In the genomic region with DNA sequence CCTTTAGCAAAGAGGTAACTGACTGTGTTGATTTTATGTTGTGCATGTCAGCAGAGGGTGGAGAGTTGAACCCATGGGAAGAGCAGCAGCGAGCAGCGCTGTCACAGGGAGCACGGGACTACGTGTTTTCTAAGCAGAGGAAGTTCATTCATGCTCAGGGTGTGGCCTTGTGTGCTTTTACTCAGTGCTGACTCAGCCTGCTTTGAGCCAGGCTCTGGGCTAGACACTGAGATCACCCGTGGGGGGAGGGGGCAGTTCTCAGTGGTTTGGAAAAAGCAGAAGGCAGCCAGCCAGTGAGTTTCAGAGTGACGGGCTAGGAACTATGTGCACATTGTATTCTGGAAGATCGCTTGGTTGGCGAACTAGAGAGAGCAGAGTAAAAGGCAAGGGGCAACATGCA, we compare ENCODE assay signal across 9 mouse cellular contexts.
DNase-seq lines count a peak whose midpoint lies in the region; TF ChIP-seq lines count a peak whose summit lies in the region.
"Had no signal": no experiment of that assay in that cellular context is flagged by ENCODE, and none has a peak within 500 bp of the region (broad histone marks: within the 10 kb centered on the region; RNA-seq: fewer than 3 reads in every experiment).

No protein-coding gene starts in this region.

- H3K9me3 ChIP-seq in MEL (replicated peaks; ENCODE audit: insufficient read depth, low read length): no peaks in the 10 kb centered on the region
- H3K9me3 ChIP-seq: embryonic facial prominence, embryonic 12.5 days had no signal

- H3K9ac ChIP-seq in MEL (ENCODE audit: control insufficient read depth, low read depth, low read length, poor library complexity, severe bottlenecking): no peak overlapping the region
- H3K9ac ChIP-seq: embryonic facial prominence, embryonic 12.5 days had no signal

- H3K27ac ChIP-seq in MEL (ENCODE audit: control insufficient read depth, low read depth, low read length): no peak overlapping the region
- peak overlapping the region; percentile 60 for H3K27ac ChIP-seq in macrophage
- H3K27ac ChIP-seq: embryonic facial prominence, embryonic 12.5 days had no signal

- no peaks in the 10 kb centered on the region for H3K4me1 ChIP-seq in MEL (ENCODE audit: control insufficient read depth in 1 of 2, insufficient read depth in 2 of 2, low read length in 2 of 2)

- no peaks in the 10 kb centered on the region for H3K27me3 ChIP-seq in MEL (ENCODE audit: control insufficient read depth in 1 of 2, insufficient read depth in 2 of 2, low read length in 2 of 2)
- H3K27me3 ChIP-seq: embryonic facial prominence, embryonic 12.5 days had no signal

- H3K36me3 ChIP-seq in MEL (ENCODE audit: control insufficient read depth in 1 of 2, insufficient read depth in 2 of 2, low read length in 2 of 2) (no peaks in the 10 kb centered on the region), macrophage (ENCODE audit: inconsistent target) (no peaks in the 10 kb centered on the region)
- H3K36me3 ChIP-seq: embryonic facial prominence, embryonic 12.5 days had no signal

- no peak for TF ChIP-seq CTCF in MEL (IDR thresholded peaks at IDR 0.05 in 2 of 3, conservative IDR thresholded peaks at IDR 0.05 in 1 of 3; ENCODE audit: control insufficient read depth in 1 of 3, insufficient read depth in 1 of 3, low read depth in 2 of 3, low read length in 3 of 3, poor library complexity in 1 of 3, severe bottlenecking in 1 of 3)

- H3K79me2 ChIP-seq in MEL (ENCODE audit: control insufficient read depth, insufficient read depth, low read length, poor library complexity) (no peaks in the 10 kb centered on the region), macrophage (ENCODE audit: inconsistent target) (no peaks in the 10 kb centered on the region)

- H3K4me3 ChIP-seq in MEL (ENCODE audit: control insufficient read depth in 1 of 2, insufficient read depth in 1 of 2, low read depth in 2 of 2, low read length in 2 of 2) (no peak overlapping the region), macrophage (ENCODE audit: inconsistent target) (no peak overlapping the region)
- H3K4me3 ChIP-seq: embryonic facial prominence, embryonic 12.5 days had no signal

- no peak for TF ChIP-seq EP300 in MEL (IDR thresholded peaks at IDR 0.05; ENCODE audit: low read depth in 1 of 2, low read length in 2 of 2)

- under 1% methylated on average over 8 of the region's 8 CpGs for WGBS in macrophage (ENCODE audit: missing documents)

- no peak for TF ChIP-seq POLR2A in MEL (IDR thresholded peaks at IDR 0.05; ENCODE audit: control insufficient read depth in 1 of 2, insufficient read depth in 1 of 2, low read depth in 1 of 2, low read length in 2 of 2, poor library complexity in 1 of 2)

- no peak for TF ChIP-seq RAD21 in MEL (IDR thresholded peaks at IDR 0.05; ENCODE audit: low read depth, low read length)

- peak; percentile 85 for DNase-seq in 3134 (ENCODE audit: extremely low read depth, insufficient read length, low spot score)
- peak; percentile 3 for DNase-seq in MEL (ENCODE audit: low read depth, low spot score)
- peak; percentile 56 to 68 for DNase-seq in cerebellum, postnatal 25 days
- peak; percentile 70 for DNase-seq in heart, postnatal 4 days
- peak; percentile 81 for DNase-seq in left cerebral cortex, adult 11 months (ENCODE audit: low spot score)
- DNase-seq in telencephalon, adult 2 months (ENCODE audit: low read depth, low spot score): peak; percentile 69
- DNase-seq in retina, embryonic 14.5 days (ENCODE audit: low spot score): no peak

TF ChIP-seq in MEL, 35 proteins besides CTCF, POLR2A, EP300 and RAD21:
- TF ChIP-seq MYB (IDR thresholded peaks at IDR 0.05; ENCODE audit: low read depth, low read length) (no peak), ZNF384 (IDR thresholded peaks at IDR 0.05; ENCODE audit: low read depth, low read length) (no peak), E2F4 (IDR thresholded peaks at IDR 0.05; ENCODE audit: borderline replicate concordance, low read depth, low read length) (no peak), CHD1 (IDR thresholded peaks at IDR 0.05; ENCODE audit: low read depth, low read length) (no peak), JUND (IDR thresholded peaks at IDR 0.05; ENCODE audit: low read depth, low read length) (no peak), MAFK (IDR thresholded peaks at IDR 0.05; ENCODE audit: borderline replicate concordance, low read depth, low read length) (no peak), GATA1 (IDR thresholded peaks at IDR 0.05; ENCODE audit: low read depth, low read length) (no peak), SMC3 (IDR thresholded peaks at IDR 0.05; ENCODE audit: low read depth, low read length) (no peak), MAZ (IDR thresholded peaks at IDR 0.05; ENCODE audit: low read depth, low read length) (no peak), USF1 (IDR thresholded peaks at IDR 0.05; ENCODE audit: low read depth, low read length) (no peak), TBP (IDR thresholded peaks at IDR 0.05; ENCODE audit: low read depth, low read length) (no peak), ELF1 (IDR thresholded peaks at IDR 0.05; ENCODE audit: low read depth, low read length) (no peak), ETS1 (IDR thresholded peaks at IDR 0.05; ENCODE audit: low read depth, low read length) (no peak), RCOR1 (IDR thresholded peaks at IDR 0.05; ENCODE audit: low read depth, low read length) (no peak), KAT2A (conservative IDR thresholded peaks at IDR 0.05; ENCODE audit: low read depth, low read length) (no peak), POLR2AphosphoS5 (IDR thresholded peaks at IDR 0.05; ENCODE audit: borderline replicate concordance, low read depth, low read length) (no peak)
